Mouse (Mus musculus) MEL-GATA-1-ER (cell line): Measurements from ENCODE around the gene Mad1l1.

Source experiments
- DNase-seq: peaks from one replicate; pipeline ENCODE4 v3.0.0-alpha.2; 2012; ENCODE audit warnings: low read depth; ENCODE audit errors: extremely low read depth

Mad1l1 gene

DNA sequence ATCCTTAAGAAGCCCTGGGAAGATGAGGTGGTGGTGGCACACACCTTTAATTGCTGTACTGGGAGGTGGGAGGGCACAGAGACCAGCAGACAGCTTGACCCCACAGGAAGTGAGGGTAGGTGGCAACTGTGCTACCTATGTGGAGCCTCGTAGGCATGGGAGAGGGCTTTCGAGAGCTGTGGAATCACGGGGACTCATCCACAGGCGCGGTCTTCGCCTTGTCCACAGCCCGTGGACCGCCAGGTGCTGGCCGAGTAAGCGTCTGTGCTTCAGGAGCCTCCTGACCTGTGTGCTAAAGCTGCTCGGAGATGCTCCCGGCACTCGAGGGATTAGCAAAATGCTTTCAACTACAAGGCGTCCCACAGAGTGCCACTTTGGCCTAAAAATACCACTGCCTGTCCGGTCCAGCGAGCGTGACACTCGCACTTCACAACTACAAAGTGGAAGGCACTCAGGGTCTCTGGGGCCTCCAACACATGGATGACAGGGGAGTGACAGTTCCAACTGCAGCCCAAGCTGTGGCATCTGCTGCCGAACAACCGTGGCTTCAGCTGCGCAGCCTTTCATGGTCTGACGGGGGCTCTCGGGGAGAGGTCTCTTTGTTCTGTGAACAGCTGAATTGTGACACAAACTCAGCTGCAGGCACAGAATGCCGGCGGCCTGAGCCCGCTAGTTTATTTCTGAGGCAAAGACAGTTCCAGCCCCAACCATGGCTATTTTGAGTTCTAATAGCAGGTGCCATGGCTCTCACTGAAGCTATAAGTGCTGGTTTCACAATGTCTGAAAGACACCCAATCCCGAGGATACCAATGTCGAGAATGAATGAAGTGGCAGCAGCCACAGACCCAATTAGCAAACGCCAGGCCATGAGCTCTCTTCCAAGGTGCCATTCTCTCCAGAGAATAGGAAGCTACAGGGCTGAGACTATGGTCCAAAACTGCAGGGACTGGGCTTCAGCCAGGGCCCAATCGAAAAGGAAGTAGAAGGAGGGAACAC, 57.3 kb downstream of the Mad1l1 start:
- no peak for DNase-seq

DNA sequence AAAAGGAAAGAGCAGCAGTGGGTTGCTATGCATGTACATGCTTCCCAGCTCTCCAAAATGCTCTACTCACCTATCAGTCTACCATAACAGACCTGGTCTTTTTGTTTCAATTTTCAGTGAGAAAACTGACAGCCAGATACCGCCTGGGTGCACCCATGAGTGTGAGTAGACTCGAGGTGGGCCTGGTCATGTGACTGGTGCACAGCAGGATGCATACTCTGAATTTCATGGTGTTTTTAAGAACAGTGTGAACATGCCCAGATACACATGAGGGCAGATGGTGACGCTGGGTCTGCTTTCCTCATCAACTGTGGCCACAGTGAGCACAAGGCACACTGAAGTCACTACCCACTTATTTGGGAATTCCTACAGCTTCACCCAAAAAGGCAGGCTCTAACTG, 59.0 kb downstream of the Mad1l1 start:
- no peak for DNase-seq

DNA sequence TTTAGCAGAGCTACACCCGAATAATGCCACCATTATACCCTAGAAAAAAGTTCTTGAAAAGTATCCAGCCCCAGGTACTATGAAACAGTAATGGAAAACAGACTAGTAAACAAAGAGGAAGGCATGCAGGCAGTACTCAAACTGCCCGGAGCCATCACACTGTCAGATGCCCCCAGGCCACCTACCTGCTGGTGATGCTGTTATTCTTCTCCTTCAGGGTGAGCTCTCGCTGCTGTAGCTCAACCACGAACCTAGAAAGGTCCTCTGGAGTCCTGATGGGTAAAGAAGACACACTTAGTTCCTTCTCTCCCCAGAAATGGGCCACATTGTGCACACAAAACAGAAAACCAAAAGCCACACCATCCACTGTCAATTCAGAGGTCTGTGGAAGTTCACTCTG, 60.0 kb downstream of the Mad1l1 start:
- no peak for DNase-seq

DNA sequence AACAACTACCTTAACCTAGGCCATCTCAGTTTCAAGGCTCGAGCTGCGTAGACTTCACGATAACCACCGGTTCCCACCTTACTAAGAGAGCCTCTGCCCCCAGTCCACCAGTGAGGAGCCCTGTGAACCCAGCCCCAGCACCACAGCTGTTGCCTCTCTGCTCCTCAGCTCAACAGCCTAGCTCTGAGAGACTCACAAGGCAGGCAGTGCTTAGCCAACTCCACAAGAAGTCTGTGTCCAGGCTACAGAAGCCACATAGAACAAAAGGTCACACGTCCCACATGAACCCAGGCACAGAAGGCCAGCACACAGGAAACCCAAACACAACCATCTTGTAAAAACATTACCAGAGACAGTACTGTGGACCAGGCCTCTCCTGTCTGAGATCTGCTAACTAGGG, 62.7 kb downstream of the Mad1l1 start:
- no peak for DNase-seq

DNA sequence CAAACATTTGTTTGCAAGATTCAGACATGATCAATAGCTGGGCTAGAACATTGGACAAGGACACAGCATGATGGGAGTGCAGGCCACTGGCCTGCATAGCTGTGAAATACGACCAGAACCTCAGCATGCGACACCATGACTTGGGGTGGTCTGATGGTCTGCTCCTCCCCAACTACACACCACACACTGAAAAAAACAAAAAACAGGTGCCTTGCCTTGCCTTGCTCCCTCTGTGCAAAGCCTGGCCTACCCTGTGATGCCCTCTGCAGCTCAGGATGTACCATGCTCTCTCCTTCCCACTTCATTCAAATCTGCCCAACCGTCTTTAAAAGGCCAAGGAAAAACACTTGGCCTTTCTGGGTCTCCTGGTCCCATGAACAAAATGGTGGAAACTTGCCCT, 63.3 kb downstream of the Mad1l1 start:
- no peak for DNase-seq

DNA sequence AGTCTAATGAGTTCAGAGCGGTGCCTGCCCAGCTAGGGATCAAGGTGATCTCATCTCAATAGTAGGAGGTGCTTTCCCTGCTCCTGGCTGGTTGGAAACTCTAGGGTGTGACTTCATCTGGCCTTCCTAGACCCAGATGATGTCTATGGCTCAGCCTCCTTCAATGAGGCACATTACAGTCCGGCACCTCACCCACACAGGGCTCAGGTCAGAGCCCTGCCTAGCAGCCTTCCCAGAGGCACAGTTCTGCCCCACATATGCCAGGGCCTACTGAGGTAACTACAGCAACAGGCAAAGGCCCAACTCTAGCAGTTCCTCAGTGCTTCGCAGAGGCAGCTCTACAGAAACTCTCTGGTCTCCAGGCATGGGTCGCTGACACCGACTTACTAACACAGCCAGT, 63.9 kb downstream of the Mad1l1 start:
- DNase-seq, result no peak

DNA sequence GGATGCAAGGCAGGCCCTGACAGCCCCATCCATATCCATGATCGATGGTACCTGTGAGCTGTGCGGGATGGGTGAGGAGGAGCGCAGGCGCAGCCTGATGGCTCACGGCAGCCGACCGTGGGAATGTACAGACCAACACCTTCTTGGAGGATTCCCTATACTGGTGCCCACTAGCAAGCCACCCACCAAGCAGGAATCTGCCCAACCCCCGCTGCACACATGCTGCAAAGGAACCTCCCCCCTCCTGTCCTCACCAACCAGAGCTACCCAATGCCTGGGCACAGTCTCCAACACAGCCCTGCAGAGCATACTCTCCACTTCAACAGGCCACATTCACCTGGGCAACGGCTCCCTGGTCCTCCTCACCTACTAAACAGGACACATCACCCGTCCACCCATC, 64.7 kb downstream of the Mad1l1 start:
- DNase-seq, result no peak

DNA sequence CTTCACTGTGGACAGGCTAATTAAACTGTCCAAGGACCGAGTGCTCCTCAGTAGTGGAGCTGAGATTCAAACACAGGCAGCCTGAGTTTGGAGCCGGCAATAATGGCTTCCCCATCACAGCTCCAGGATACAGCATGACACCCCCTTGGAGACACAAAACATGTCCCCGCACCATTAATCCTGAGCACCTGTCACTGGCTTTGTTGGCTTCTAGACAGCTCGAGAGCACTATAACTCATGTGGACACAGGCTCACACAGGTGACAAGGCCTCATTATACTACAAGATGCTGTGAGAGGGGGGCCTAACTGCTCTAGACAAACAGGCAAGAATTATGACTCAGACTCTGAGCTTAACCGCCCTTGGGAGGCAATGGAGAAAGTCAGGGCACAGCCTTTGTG, 66.1 kb downstream of the Mad1l1 start:
- DNase-seq, result no peak

DNA sequence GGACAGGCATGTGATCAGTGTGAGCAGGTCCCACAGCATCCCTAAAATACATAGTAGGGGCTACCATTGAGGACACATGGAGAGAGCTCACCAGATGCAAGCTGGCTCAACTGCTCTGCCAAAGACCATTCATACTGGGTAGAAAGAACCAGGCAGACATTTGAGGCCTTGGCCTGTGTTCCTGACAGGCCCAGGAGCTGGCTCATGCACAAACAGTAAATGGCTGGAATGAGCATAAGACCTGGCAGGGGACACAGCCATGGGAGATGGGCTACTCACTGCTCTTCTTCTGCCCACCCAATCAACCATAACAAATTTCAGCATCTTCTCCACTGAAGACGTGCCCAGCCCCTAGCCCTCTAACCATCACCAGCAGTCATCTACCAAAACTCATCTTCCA, 66.7 kb downstream of the Mad1l1 start:
- no peak for DNase-seq

DNA sequence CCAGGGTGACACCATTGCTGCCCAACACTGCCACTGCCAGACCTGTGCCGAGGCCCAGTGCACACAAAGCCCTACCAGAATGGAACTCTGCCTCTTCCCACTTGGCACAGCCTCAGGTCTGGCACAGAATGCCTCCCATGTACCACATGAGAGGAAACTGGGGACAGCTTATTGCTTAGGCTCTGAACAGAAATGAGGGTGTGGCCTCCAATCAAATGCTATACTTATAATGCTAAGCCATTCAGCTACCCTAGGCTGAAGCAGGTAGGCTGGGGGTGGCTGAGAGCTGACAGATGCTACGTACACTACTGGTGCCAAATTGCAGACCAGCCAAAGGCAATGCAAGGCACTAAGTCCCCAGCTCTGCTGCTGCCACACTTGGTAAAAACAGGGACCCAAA, 69.4 kb downstream of the Mad1l1 start:
- no peak for DNase-seq

DNA sequence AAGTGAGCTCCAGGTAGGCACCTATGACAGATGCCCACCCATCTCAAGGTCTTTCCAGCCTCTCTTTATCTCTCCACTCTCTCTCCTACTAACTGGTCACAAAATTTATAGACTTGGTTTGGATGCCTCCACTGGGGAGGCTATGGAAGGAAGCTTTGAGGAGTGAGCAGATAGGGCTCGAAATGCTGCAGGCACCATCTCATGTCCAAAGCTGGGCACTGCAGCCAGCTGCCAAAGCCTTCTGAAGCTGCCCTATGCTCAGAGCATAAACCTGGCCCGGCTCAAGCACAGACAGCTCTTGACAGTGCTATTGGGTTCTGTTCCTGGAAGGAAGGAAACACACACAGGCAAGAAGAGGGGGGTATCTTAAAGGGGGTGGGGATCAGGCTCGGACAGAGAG, 71.0 kb downstream of the Mad1l1 start:
- DNase-seq, result no peak

DNA sequence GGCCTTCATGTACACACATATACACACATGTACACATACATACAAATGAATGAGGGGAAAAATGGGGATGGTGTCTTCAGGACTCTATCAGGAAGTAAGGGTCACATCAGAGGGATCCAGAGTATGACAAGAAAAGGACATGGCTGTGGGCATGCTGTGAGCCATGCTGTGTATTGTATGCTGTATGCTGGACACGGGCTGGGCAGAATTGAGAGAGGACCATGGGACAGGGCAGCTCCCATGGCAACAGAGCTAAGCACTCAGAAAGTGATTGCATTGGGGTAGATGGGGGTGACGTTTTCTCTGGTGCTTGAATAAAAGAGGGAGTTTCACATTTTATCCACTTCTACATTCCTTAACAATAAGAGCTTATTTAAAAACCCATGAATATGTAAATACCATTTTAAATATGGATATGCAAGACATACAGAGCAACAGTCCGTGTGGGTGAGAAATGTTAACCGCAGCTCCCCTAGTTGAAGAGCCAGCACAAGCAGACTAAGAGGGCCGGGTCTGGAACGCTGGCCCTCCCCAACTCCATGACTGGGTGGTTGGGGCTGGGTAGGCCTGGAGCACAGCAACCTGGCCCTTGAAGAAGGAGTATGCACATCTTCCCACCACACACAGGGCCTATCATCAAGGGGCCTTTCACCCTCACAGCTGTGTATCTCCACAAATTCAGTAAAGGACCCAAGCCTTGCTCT, 71.8 kb downstream of the Mad1l1 start:
- DNase-seq, result no peak

DNA sequence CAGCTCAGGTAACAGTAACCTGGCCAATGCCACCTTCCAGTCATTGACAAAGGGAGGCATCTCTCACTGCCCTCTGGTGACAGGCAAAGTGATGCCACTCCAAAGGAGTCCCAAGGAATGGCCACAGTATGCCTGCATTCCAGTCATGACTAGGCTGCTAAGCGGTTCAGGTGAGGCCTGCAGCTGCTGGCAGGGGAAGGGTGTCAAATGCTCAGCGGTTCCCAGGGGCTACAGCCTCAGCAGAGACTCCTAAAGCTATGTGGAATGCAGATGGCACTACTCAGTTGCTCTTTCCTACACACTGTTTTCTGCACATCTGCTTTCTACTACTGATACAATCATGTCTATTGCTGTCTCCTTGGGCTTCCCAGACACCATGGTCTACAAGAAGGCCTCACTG, 73.3 kb downstream of the Mad1l1 start:
- DNase-seq, result no peak

DNA sequence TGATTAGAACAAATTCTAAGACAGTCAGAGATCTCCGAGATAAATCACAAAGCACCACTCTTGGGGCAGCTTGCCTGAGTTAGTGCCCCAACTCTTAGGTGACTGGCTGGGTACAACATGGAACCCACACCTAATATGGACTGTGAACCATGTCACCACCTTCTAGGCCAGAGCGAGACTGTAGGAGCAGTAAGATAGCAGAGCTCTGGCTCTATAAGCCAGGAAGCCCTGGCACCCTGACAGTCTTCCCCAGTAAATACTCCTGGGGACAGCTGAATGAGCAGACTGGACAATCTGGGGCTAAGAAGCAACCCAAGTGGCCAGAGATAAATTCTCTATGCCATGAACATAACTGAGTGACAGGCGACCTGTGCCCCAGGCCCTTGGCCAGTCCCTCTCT, 81.1 kb downstream of the Mad1l1 start:
- no peak for DNase-seq

DNA sequence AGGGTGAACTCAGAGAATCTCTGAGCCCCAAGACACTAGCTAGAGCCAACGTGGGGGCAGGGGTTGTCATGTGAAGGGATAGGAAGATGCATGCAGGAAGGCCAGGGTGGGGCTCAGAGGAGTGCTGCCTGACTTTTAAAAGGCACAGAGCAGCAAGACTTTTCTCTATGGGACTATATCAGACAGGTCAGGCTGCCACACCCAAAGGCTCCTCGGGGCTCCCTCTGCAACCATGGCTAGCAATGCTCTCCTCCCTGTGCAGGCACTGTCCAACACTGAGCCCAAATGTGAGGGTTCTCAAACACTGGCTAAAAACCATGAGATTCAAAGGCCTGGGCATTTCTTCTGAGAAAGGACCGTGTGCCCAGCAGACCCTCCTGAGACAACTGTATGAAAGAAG, 82.5 kb downstream of the Mad1l1 start:
- DNase-seq, result no peak

DNA sequence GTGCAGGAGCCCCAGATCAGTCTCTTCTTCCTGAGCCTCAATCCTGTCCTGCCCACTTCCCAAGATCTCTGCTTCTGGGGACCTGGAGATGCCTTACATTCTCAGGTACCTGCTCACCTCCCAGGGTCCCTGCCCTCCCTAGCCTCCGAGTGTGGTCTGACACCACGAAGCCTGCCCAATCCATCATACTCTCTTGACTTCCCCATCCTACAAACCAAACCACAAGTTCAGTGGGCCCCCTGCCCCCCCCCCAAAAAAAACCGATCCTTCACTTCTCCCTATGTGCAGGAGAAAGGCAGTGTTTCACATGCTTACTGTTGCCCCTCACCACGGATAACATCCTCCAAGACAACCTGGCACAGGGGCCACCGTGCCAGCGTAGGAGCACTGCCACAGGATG, 90.5 kb downstream of the Mad1l1 start:
- DNase-seq, result no peak

DNA sequence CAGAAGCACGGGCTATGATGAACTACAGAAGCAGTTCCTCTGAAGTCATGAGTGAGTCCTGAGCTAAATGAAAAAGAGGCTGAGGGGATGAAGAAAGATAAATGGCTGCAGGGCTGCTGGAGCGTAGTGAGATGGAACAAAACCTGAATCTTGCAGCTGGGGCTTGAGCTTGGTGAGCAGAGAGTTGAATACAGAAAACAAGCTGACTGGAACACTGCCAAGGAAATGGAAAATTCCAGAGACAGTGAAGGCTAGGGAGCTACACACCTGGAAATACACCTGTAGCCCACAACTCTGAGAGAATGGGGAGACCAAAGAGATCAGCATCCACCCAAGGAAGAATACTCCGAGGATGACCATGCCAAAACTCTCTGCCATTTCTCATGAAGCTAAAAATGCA, 93.0 kb downstream of the Mad1l1 start:
- DNase-seq, result no peak

DNA sequence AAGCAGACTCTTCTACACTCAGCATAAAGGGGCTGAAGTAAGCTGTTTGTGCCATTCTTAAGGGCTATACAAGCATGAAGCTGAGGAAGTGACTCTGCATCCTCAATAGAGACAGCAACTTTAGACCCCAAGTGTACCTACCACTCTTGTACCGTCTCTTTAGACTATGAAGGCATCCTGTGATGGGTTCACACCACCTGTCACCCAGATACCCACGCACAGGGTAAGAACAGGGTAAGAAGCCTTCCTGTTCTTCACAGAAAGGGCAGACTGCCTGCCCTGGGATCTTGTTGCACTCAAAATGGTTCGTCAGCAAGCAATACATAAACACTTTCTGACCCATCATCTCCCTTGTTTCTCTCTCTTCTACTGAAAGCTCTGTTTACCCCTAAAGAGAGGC, 94.5 kb downstream of the Mad1l1 start:
- DNase-seq, result no peak

DNA sequence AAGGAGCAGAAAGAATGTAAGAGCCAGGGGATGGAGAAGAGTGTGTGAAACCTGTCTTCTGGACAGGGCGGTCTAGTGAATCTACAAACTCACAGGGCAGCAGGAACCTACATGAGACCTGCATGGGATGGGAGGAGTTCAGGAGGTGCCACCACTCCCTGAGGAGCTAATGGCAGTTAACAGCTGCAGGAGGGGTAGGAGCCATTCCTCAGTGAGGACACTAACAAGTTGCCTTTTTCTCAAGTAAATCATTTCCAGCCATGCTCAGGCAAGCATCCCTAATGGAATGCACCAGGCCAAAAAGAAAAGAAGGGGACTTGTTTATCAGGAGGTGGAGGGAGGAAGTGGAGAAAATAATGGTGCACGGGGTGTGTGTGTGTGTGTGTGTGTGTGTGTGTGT, 95.5 kb downstream of the Mad1l1 start:
- no peak for DNase-seq

DNA sequence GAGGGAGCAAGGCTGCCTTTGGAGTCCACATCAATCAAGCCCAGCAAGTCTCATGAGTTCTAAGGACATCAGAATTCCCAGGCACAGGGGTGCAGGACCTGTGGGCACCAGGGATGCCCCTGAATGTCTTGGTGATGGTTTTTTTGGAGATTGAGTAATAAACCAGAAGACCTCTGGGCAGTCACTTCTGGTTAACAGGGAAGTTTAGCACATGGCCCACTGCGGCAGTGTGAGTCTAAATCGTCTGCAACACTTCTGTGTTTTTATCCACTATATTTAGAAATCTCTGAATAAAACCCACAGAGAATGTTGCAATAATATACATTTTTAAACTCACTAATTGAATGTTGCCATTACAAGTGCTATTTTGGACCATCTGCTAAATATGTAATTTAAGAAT, 96.2 kb downstream of the Mad1l1 start:
- no peak for DNase-seq

DNA sequence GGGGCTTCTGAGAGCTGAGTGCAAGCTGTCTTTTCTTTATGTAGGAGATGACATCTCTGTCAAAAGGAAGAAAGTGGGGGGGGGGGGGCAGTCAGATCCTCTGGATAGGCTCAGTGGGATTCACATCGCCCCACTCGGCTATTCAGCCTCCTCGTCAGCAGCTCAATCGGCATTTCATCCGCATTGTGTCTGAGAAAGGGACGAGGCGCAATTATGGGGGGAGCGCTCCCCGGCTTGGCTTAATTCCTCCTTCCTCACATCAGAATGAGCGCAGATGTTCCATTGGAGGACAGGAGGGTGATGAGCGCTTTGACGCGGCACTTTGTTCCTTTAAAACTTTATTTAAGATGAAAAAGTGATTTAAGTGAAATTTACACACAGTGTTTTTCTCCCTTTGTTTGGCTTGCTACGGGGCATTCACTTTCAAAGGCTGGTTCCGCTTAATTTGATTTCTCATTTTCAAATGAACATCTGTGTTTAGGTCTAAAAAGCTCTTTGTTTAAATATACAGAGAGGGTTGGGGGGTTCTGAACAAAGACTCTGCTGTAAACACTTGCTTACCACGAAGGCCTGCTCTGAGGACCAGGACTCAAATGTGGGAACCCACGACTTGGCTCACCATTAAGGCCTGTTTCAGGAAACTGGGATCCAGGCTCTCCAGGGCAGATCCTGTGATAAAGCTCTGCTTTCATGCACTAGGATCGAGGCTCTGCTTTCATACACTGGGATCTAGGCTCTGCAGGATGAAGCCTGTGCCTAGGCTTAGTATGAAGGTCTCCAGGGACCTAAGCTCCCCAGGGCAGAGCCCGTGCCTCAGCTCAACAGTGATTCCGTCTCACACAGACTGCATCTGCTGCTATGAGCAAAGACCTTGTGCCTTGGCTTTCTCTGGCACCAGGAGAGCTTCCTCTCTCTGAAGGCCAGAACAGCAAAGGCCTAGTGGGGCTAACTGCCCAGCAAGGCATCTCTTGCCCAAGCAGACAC, 98.0 kb downstream of the Mad1l1 start:
- DNase-seq, result no peak
